7 mouse cellular contexts compared by ENCODE assay signal in the genomic region with DNA sequence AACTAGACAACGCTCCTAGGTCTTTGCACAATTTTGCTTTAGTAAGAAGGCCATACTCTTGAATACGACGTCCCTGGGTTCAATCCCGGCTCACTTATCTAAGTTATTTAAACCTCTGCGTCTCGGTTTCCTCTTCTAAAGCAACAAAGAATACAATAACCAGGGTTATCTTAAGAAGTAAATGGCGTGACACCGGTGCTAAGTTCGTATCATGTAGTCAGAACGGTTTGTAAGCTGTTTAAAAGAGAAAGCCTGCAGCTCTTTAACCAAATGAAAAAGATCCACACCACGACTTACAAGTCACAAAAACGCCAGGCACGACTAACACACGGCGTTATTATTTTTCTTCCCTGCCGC. TPM values are rescaled to one million over a fixed set of nuclear protein-coding genes. Genes with fewer than 3 reads are reported as not detected.
A peak's percentile ranks its signal among the peaks of the same experiment; 100 is the strongest.
DNase-seq lines count a peak whose midpoint lies in the region; ATAC-seq and TF ChIP-seq lines count a peak whose summit lies in the region.

No protein-coding gene starts in this region.

- no peak for ATAC-seq in hindbrain, postnatal 0 days

- H3K9me3 ChIP-seq in embryonic facial prominence, embryonic 10.5 days: no peaks in the 10 kb centered on the region
- H3K9me3 ChIP-seq in hindbrain, postnatal 0 days (ENCODE audit: low read length): no peaks in the 10 kb centered on the region

- peaks cover 4% of the 10 kb centered on the region; the same call in 1 of the 2 replicates for H3K27me3 ChIP-seq in embryonic facial prominence, embryonic 10.5 days (replicated peaks; ENCODE audit: low read depth, poor library complexity, severe bottlenecking)
- H3K27me3 ChIP-seq in hindbrain, postnatal 0 days (ENCODE audit: insufficient read depth, low read length): no peaks in the 10 kb centered on the region

- peaks cover 56% of the 10 kb centered on the region for H3K4me1 ChIP-seq in embryonic facial prominence, embryonic 10.5 days
- peaks cover 10% of the 10 kb centered on the region; the same call in 1 of the 2 replicates for H3K4me1 ChIP-seq in hindbrain, postnatal 0 days (ENCODE audit: insufficient read depth, low read length)

- H3K9ac ChIP-seq in hindbrain, postnatal 0 days (replicated peaks; ENCODE audit: low read length): peak overlapping the region; percentile 96

- peak overlapping the region; percentile 99 for H3K27ac ChIP-seq in embryonic facial prominence, embryonic 10.5 days (replicated peaks)
- peak overlapping the region; percentile 96 for H3K27ac ChIP-seq in hindbrain, postnatal 0 days

- H3K4me2 ChIP-seq in hindbrain, postnatal 0 days (ENCODE audit: low read depth, low read length): peak overlapping the region; percentile 76

- DNase-seq in retina, embryonic 14.5 days (ENCODE audit: low spot score): peak; percentile 44
- DNase-seq in retina, postnatal 1 day: no peak
- DNase-seq in embryonic facial prominence, embryonic 10.5 days (ENCODE audit: low spot score): no peak
- DNase-seq in hindbrain, postnatal 0 days (ENCODE audit: low spot score): no peak
- peak; percentile 53 for DNase-seq in naive thymus-derived CD4-positive, alpha-beta T cell, adult 2 months (ENCODE audit: low read depth)
- DNase-seq in ovary, postnatal 14 days (ENCODE audit: low spot score): no peak
- DNase-seq in urinary bladder, adult 18-20 months (ENCODE audit: low spot score in 2 of 2): no peak

- no peaks in the 10 kb centered on the region for H3K36me3 ChIP-seq in embryonic facial prominence, embryonic 10.5 days (replicated peaks)
- H3K36me3 ChIP-seq in hindbrain, postnatal 0 days (ENCODE audit: insufficient read depth, low read length): no peaks in the 10 kb centered on the region

- no peak for TF ChIP-seq CTCF in hindbrain, postnatal 0 days (IDR thresholded peaks at IDR 0.05; ENCODE audit: low read depth)

- peak overlapping the region; percentile 90 for H3K4me3 ChIP-seq in embryonic facial prominence, embryonic 10.5 days
- H3K4me3 ChIP-seq in hindbrain, postnatal 0 days (ENCODE audit: low read length): peak overlapping the region; percentile 95

- under 1% methylated on average over 16 of the region's 16 CpGs for WGBS in embryonic facial prominence, embryonic 10.5 days
- WGBS in hindbrain, postnatal 0 days: under 1% methylated on average over 16 of the region's 16 CpGs

RNA-seq across cellular contexts. Expression of gene Bmpr1a, which starts 1.7 kb away (rescaled TPM):
- 50.7 and 52.8 TPM in 2 replicates for polyA plus RNA-seq in embryonic facial prominence, embryonic 10.5 days (2016; fragmentation: Nextera tagmentation; extraction: Ambion mirVana)
- total RNA-seq in hindbrain, postnatal 0 days (2014; rRNA removed): 52.5 and 53.8 TPM in 2 replicates
- 20.6 and 21.1 TPM in 2 replicates for polyA plus RNA-seq in hindbrain, postnatal 0 days (2015; fragmentation: Nextera tagmentation; extraction: Ambion mirVana)

RNA-seq across cellular contexts. Expression of gene 9230112D13Rik, which starts 21.2 kb away (rescaled TPM):
- polyA plus RNA-seq in embryonic facial prominence, embryonic 10.5 days (2016; fragmentation: Nextera tagmentation; extraction: Ambion mirVana): not detected in 2 replicates
- total RNA-seq in hindbrain, postnatal 0 days (2014; rRNA removed): not detected in 2 replicates
- not detected in 2 replicates for polyA plus RNA-seq in hindbrain, postnatal 0 days (2015; fragmentation: Nextera tagmentation; extraction: Ambion mirVana)

Comparison
In these comparisons a context has a peak if more than half of its experiments do, and no peak if none do; other contexts are left out.
1. DNase-seq: peak in retina, embryonic 14.5 days (single experiment) and naive thymus-derived CD4-positive, alpha-beta T cell, adult 2 months (single experiment); none in retina, postnatal 1 day (single experiment), embryonic facial prominence, embryonic 10.5 days (single experiment), hindbrain, postnatal 0 days (single experiment), ovary, postnatal 14 days (single experiment) and urinary bladder, adult 18-20 months (0 of 2).